Mouse (Mus musculus): Measurements from ENCODE around the gene Rap1gap2.

Gene Rap1gap2
- long read RNA-seq, experiment 1, partial matches to known transcripts = 0 of 3 reads
- long read RNA-seq, experiment 1, other reads (novel, unspliced or antisense) = 3 of 3 reads
- long read RNA-seq, experiment 2, partial matches to known transcripts = 0 of 6 reads
- long read RNA-seq, experiment 2, other reads (novel, unspliced or antisense) = 6 of 6 reads

DNA sequence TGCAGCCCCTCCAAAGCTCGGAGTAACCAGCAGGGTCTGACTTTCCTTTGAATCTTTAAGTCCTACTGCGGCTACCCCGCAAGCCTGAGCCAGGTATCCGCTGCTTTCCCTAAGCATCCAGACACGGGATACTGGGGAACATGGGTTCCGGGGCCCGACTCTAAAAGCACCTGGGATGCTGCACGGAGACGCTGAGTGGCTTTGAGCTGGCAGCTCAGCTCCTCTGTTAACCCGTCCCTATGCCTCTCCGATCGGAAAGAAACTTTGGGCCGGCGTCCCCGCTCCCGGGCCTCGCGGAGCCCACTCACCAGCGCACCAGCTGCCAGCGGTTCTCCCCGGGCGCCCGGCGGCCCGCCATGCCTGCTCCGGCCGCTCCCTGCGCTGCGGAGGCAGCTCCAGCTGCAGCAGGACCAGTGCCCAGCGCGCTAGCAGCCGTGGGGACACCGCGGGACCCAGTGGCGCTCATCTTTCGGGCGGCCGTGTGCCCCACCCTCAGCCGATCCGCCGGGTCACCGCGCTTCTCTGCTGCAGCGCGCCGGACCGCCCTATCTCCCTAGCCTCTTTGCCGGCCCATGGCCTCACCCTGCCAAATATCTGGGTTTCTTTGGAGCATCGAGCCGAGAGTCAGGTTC is at the start of gene Rap1gap2:
Gene Rap1gap2, minus strand, starts transcription at position 371 of the 632 bp plus-strand sequence.
- intact Hi-C loops (cut with DNase I) = no loop called here

- intact Hi-C loops (cut with DNase I) = no loop called here
Observed at GRCm38 (mm10) chr11:74660336-74660735, 49.6 kb upstream of the Rap1gap2 start.

DNA sequence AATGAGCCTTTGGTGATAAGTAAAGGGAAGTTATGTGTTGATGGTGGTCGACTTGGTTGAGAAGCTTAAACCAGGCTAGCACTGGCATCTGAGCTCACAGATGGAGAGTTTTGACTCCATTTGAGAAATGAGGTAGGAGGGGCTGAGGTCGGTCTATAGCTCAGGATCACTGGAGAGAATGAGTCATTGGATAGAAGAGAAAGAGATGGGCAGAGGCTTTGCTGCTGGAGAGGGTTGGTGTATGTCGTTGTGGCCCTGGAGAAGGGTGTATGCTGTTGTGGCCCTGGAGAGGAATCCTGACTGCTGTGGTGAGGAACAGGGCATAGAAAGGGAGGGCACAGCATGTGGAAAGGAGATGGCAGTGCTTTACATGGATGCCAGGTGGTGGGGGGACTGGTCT is 45.2 kb upstream of the Rap1gap2 start:
- intact Hi-C loops (cut with DNase I) = no loop called here

- intact Hi-C loops (cut with DNase I) = no loop called here
Observed at GRCm38 (mm10) chr11:74653385-74653784, 42.7 kb upstream of the Rap1gap2 start.

- intact Hi-C loops (cut with DNase I) = no loop called here
Observed at GRCm38 (mm10) chr11:74652791-74653191, 42.1 kb upstream of the Rap1gap2 start.

DNA sequence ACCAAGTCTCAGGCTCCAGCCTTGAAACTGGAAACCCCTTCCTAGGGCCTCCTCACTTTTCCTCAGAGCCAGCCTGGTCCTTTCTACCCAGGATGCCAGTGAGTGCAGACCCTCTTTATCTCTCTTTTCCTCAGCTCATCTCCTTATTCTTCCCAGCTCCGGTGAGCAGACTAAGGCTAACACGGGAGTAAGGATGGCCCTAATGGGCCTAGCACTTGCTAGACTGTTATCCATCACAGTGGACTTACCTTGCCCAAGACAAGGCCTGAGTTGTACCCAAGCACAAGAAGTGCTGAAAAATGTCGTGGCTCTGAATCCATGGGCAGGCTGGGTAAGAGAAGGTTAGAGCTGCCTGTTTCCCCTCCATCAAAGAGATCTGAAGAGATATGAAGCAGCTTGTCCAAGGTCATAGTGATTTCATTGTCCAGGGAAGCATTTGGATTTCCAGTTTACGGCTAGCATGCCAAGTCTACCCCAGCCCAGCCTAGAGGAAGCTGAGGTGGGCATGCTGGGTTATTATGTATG is 39.9 kb upstream of the Rap1gap2 start:
- intact Hi-C loops (cut with DNase I) = no loop called here

DNA sequence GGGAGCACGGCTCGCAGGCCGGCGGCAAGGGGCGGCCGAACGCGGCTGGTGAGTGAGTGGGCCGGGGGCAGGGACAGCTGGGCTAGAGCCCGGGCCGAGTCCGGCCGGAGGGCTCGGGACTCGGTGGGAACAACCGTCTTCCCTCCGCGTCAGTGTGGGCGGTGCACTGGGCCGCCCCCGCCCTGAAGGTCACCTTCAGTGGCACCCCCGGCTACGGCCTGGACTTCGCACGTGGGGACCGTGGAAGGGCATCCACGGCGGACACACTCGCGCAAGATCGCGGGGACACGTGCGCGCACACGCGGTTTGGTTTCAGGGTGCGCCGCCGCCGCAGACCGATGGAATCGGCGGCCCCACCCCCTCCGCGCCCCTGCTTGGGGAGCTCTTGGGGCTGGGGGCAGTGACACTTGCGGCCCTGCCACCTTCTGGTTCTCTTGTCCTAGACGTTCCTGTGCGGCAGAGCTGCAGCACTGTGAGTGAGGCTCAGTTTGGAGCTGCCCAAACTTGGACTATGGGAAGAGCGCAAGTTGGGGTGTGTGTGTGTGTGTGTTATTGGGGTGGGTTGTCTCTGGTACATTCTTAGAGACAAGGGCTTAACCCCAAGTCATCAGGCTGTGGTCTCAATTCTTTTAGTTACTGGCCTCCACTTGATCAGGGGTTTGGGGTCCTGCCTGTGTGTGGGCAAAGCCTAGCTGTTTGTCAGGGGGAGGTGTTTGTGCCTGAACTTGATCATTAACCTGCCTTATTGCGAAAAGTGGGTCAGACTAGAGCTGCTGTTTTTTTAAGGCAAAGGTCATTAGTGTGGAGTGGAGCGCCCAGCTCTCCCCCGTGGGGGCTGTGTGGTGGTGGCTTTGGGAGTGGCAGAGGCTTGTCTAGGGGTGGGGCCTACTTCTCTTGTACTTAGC is 39.2 kb upstream of the Rap1gap2 start:
- intact Hi-C loops (cut with DNase I) = no loop called here

DNA sequence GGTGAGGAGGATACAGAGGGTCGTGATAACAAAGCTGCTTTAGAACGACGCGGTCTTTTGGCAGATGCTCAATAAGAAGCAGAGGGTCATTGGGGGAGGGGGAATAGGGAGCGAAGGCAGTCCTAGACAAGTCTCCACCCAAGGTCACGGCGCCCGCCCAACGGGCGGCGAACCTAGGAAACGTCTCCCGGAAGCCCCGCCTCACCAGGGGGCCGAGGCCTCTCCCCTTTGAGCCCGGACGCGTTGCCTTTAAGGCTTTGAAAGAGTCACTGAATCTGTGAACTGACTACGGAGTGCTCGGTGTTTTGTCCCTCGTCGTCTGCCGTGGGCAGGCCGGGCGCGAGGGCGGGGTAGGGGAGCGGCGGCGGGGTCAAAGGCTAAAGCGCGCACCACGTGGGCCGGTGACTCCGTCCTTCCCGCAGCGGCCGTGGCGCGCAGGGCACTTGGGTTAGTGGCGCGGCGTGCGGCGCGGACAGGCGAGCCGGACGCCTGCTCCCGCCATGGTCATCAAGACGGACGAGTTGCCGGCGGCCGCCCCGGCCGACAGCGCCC is 38.5 kb upstream of the Rap1gap2 start, which contains the start of gene Cluh:
Gene Cluh, plus strand, starts transcription at position 401 of the 552 bp plus-strand sequence.
- intact Hi-C loops (cut with DNase I) = no loop called here

DNA sequence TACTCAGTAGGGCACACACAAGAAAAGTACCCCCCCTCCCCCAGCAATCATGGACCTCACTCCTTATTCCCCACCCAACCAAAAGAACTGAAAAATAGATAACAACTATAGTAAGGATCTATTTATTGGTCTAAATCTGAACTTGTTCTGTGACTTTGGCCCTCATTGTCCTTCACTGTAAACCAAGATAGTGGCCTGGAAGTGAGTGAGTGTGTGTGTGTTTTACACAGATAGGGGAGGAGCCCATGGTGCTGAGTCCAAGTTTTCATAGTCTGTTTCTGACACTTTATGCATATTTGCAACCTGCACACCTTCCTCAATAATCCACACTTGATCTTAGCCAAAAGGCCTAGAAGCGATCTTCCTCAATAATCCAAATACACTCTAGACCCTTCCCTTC is 38.0 kb upstream of the Rap1gap2 start:
- intact Hi-C loops (cut with DNase I) = no loop called here

GRCm38 (mm10) chr11:74647966-74648365 is 37.3 kb upstream of the Rap1gap2 start:
- intact Hi-C loops (cut with DNase I) = no loop called here

DNA sequence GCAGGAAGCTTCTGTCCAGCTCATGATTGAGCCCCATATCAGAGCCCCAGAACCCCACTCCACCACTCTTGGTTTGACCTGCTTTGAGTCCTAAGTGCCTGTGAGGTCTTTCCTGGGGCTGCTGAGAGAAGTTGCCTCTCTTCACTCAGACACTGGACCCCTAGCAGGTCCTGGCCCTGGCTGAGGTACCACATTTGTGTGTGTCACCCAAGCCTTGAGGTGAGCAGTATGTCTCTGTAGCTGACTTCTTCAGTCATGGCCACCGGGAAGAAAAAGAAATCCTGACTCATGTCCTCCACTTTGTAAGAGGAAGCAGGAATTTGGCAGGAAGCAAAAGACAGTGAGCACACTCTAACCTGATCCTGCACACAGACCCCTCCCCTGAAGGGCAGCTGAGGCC is 28.9 kb upstream of the Rap1gap2 start:
- intact Hi-C loops (cut with DNase I) = loop anchor here (10.0 kb wide), 1 partner anchor 205 kb away; no protein-coding TSS in a partner anchor

GRCm38 (mm10) chr11:74638791-74639411 is 28.2 kb upstream of the Rap1gap2 start:
- intact Hi-C loops (cut with DNase I) = loop anchor here (10.0 kb wide), 1 partner anchor 206 kb away; no protein-coding TSS in a partner anchor

DNA sequence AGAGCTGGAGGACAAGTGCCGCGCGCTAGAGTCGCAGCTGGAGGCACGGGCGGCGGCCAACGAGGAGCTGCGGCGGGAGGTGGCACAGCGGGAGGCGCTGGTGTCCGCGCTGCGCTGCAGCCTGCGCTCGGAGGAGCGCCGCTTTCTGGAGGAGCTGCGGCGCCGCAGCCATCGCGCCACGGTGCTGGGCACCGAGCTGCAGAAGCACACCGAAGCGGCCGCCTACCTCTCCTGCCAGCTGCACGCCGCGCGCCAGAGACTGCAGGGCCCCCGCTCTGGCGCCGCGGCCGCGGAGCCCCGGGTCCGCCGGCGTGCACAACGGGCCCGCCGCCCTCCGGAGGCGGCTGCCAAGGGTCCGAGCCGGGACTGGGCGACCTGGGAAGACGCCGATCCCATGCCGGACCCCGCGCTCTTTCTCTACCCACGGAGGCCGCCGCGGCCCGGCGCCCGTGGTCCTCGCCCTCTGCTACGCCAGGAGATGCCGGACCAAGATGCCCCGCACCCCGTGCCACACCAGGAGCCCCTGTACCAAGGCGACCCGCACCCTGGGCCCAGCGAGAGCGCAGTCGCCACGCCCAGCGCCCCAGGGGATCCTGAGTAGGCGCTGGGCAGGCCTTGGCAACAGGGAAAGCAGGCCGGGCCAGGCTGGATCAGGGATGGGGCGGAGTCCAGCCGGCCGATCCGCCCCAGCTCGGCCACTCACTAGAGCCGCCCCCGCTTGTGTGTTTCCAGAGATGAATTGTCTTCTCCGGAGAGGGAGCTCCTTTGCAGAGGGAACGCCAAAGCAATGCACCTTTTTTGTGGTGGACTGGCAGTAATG is 27.5 kb upstream of the Rap1gap2 start:
- intact Hi-C loops (cut with DNase I) = loop anchor here (10.0 kb wide), 1 partner anchor 207 kb away; no protein-coding TSS in a partner anchor

- intact Hi-C loops (cut with DNase I) = loop anchor here (10.0 kb wide), 1 partner anchor 207 kb away; no protein-coding TSS in a partner anchor
Observed at GRCm38 (mm10) chr11:74637486-74637885, 26.8 kb upstream of the Rap1gap2 start.

DNA sequence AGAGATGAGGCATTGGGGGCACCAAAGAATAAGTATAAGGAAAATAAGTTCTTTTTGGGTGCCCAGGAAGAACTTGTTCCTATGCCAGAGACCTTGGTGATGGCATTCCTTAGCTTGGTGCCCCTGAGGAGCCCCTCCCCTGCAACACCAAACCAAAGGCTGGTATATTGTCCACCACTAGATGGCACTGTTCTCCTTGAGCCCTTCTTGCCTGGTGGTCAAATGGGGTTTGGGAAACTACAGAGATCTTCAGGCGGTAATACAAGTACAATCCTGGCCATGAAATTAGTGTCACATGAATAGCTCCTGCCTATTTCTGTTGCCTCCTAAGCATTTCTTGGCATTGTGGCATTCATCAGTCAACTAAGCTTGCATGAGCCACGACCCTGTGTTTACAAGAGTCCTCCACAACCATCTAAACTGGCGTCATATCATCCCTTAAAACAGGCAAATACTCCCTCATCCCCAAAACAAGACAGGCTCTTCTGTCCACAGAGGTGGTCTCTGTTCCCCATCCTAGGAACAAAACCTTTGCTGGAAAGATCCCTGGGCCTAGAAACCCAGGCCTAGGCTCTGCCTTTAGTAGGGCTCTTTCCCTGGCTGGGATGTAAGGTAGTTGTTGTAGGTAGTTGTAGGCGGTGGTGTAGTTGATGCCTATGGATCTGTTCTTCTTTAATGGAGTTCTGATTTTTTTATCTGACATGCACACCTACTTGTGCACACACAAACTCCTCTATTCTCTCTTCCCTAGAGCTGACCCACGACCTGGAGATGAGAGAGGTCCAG is 24.0 kb upstream of the Rap1gap2 start:
- intact Hi-C loops (cut with DNase I) = loop anchor here (1.0 to 10.0 kb wide), 3 partner anchors 133 to 210 kb away; no protein-coding TSS in a partner anchor

GRCm38 (mm10) chr11:74631880-74632789 is 21.4 kb upstream of the Rap1gap2 start:
- intact Hi-C loops (cut with DNase I) = loop anchor here (5.0 to 10.0 kb wide), 2 partner anchors 185 to 213 kb away; no protein-coding TSS in a partner anchor

GRCm38 (mm10) chr11:74627481-74627880 is 16.8 kb upstream of the Rap1gap2 start:
- intact Hi-C loops (cut with DNase I) = no loop called here

DNA sequence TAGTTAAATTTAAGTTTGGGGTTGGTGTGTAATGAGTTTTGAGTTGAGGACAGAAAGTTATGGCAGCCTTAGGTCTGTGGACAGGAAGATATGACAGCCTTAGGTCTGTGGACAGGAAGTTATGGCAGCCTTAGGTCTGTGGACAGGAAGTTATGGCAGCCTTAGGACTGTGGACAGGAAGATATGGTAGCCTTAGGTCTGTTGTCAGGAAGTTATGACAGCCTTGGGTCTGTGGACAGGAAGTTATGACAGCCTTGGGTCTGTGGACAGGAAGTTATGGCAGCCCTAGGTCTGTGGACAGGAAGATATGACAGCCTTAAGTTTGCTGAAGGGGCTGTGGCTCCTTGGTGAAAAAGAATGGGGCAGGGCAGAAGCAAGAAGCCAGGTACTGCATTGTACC is 14.6 kb upstream of the Rap1gap2 start:
- intact Hi-C loops (cut with DNase I) = no loop called here
